Mouse (Mus musculus) C2C12 (cell line): ENCODE data around the gene Btc. TPM values are rescaled to one million over a fixed set of nuclear protein-coding genes. Genes with fewer than 3 reads are reported as not detected.

Source experiments
- H3K27me3 ChIP-seq: one replicate; pipeline ENCODE4 v1.6.1; 2011; ENCODE audit not compliant: control insufficient read depth, insufficient read depth, insufficient read length
- H3K36me3 ChIP-seq: one replicate; pipeline ENCODE4 v1.6.1; 2011; ENCODE audit not compliant: control insufficient read depth, insufficient read depth
- H3K4me3 ChIP-seq: one replicate; pipeline ENCODE4 v1.5.1; 2011; ENCODE audit warnings: mild to moderate bottlenecking, control low read depth; ENCODE audit not compliant: poor library complexity, insufficient read depth, severe bottlenecking
- H3K79me2 ChIP-seq: one replicate; pipeline ENCODE4 v1.6.1; 2011; ENCODE audit not compliant: control insufficient read depth, insufficient read depth
- H3K79me3 ChIP-seq: one replicate; pipeline ENCODE4 v1.6.1; 2011; ENCODE audit warnings: low read depth, control low read depth
- H3ac ChIP-seq: one replicate; pipeline ENCODE3; 2011; ENCODE audit warnings: low read depth; ENCODE audit not compliant: control insufficient read depth, insufficient read length
- CEBPB ChIP-seq: IDR thresholded peaks from one replicate; pipeline ENCODE4 v1.6.1; 2011; ENCODE audit warnings: low read depth, mild to moderate bottlenecking, control low read depth, moderate library complexity
- CTCF ChIP-seq: IDR thresholded peaks from one replicate; pipeline ENCODE4 v1.5.1; 2011; ENCODE audit not compliant: control insufficient read depth, insufficient read depth, insufficient read length
- FOSL1 ChIP-seq: IDR thresholded peaks from one replicate; pipeline ENCODE4 v1.8.0; 2011; ENCODE audit warnings: mild to moderate bottlenecking, low read length; ENCODE audit not compliant: poor library complexity, insufficient read depth, severe bottlenecking
- MAX ChIP-seq: IDR thresholded peaks from one replicate; pipeline ENCODE4 v1.6.1; 2011; ENCODE audit warnings: mild to moderate bottlenecking, control low read depth
- MYOD1 ChIP-seq: IDR thresholded peaks from one replicate; pipeline ENCODE4 v1.6.1; 2011; ENCODE audit warnings: low read depth; ENCODE audit not compliant: control insufficient read depth, insufficient read length
- MYOG ChIP-seq: IDR thresholded peaks from one replicate; pipeline ENCODE4 v1.6.1; 2011; ENCODE audit not compliant: control insufficient read depth, insufficient read length; ENCODE audit errors: extremely low read depth
- USF1 ChIP-seq: IDR thresholded peaks from one replicate; pipeline ENCODE4 v1.6.1; 2011; ENCODE audit warnings: low read depth, mild to moderate bottlenecking, control low read depth, moderate library complexity
- polyA plus RNA-seq: library from polyadenylated mRNA; unstranded; fragments of >200 nt; fragmentation: generic; extraction: Trizol; gene quantifications from one replicate; pipeline ENCODE4 v1.2.1, GENCODE M21; 2012; ENCODE audit warnings: missing spikeins

The Btc gene
- polyA plus RNA-seq, 1 experiment, result 1.5 TPM

GRCm38 (mm10) chr5:91366925-91367324 lies 35.9 kb downstream of the Btc start:
- TF ChIP-seq USF1, result no peak
- no peak for TF ChIP-seq MYOD1
- TF ChIP-seq CTCF, result no peak
- TF ChIP-seq MYOG, result no peak
- TF ChIP-seq FOSL1, result no peak
- TF ChIP-seq CEBPB, result no peak
- no peak for TF ChIP-seq MAX
- Histone ChIP-seq H3K36me3 (no peaks in the 10 kb centered on the region), H3K4me3 (no peak overlapping the region), H3K79me2 (no peaks in the 10 kb centered on the region), H3K27me3 (no peaks in the 10 kb centered on the region), H3K79me3 (no peaks in the 10 kb centered on the region), H3ac (no peak overlapping the region)

DNA sequence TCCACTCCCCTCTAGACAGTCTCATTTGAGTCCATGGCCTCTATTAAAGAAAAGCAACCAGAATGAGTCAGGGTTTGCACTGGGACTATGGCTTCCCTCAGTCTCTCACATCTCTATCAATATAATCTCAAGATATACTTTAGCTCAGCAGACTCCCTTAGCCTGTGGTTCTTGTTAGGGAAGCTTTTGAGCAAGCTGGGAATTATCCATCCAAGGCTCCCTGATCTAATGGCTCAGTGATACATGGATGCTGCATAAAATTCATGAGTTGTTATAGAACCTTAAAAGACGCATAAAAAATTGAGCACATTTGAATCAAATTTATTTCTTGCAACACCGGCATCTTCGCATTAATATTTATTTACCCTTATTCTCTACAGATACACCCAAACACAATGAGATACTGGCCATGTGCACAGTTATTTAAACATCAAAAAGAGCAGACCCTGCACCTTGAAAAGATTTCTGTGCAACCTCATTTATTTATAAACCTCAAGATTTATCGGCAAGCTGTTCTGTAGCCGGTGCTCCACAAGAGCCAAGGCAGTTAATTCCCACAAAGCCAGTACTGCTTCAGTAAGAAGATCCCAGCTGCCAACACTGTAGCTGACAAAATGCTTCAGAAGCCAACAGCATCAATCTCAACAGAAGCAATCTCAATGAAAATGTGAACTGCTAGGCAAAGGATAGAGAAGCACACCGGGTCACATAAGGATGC lies 39.4 kb downstream of the Btc start:
- Histone ChIP-seq H3K4me3 (no peak overlapping the region), H3K27me3 (no peaks in the 10 kb centered on the region), H3K79me3 (no peaks in the 10 kb centered on the region), H3ac (no peak overlapping the region), H3K79me2 (no peaks in the 10 kb centered on the region), H3K36me3 (no peaks in the 10 kb centered on the region)
- TF ChIP-seq CTCF (no peak), USF1 (no peak), MYOG (no peak), MAX (no peak), MYOD1 (no peak), CEBPB (no peak), FOSL1 (no peak)

DNA sequence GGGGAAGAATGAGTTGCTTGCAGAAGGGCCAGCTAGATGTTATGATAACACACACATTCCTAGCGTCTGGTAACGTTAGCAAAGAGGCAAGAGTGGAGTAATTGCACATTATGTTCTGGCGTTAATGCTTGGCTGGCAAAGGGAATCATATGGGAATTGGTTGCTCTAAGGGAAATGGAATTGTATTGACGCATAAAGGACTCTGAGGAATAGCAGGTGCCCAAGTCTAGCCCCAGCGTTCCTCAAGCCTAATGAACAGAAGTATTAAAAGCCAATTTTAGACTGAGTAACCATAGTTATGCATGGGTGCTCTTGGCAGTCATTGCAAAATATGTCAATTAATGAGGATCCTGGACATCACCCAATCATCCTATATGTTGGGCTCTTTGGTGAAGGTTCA lies 50.1 kb downstream of the Btc start:
- H3K4me3 ChIP-seq, result no peak overlapping the region
- no peak overlapping the region for H3ac ChIP-seq
- TF ChIP-seq MYOG (no peak), USF1 (no peak), CTCF (no peak), CEBPB (no peak), MYOD1 (no peak), FOSL1 (no peak), MAX (no peak)
- no peaks in the 10 kb centered on the region for H3K36me3 ChIP-seq
- no peaks in the 10 kb centered on the region for H3K79me2 ChIP-seq
- H3K79me3 ChIP-seq, result no peaks in the 10 kb centered on the region
- H3K27me3 ChIP-seq, result no peaks in the 10 kb centered on the region

DNA sequence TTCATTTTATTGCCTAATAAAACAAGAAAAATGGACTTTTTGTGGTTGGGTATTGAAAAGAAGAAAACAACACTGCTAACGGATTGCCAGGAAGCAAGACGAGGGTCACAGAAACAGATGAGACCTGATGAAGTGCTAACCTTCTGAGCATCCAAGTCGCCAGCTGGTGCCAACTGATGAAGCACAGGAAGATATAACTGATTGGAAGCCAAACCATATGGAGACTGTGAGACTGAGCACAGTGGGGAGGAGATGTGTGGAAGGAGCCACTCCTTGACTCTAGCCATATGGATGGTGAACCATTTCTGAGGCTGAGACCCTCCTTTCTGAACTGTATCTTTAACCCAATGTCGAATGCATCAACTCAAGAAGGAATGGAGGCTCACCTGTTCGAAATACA lies 57.1 kb downstream of the Btc start:
- TF ChIP-seq MYOD1 (no peak), CTCF (no peak), MYOG (no peak), USF1 (no peak), MAX (no peak), FOSL1 (no peak), CEBPB (no peak)
- Histone ChIP-seq H3ac (no peak overlapping the region), H3K36me3 (no peaks in the 10 kb centered on the region), H3K79me2 (no peaks in the 10 kb centered on the region), H3K79me3 (no peaks in the 10 kb centered on the region), H3K27me3 (no peaks in the 10 kb centered on the region), H3K4me3 (no peak overlapping the region)

GRCm38 (mm10) chr5:91345064-91345463 lies 57.7 kb downstream of the Btc start:
- no peak overlapping the region for H3ac ChIP-seq
- H3K27me3 ChIP-seq, result no peaks in the 10 kb centered on the region
- no peak for TF ChIP-seq FOSL1
- TF ChIP-seq MYOD1, result no peak
- no peaks in the 10 kb centered on the region for H3K79me2 ChIP-seq
- no peaks in the 10 kb centered on the region for H3K79me3 ChIP-seq
- no peak overlapping the region for H3K4me3 ChIP-seq
- no peaks in the 10 kb centered on the region for H3K36me3 ChIP-seq
